Mouse (Mus musculus) heart, embryonic 14.5 days (tissue): ENCODE data around the gene Slc43a2. TPM values are rescaled to one million over a fixed set of nuclear protein-coding genes. Genes with fewer than 3 reads are reported as not detected.
"Not testable (repeated sequence)": the region's sequence is repeated elsewhere in the genome, so short reads cannot be mapped to it uniquely, and the experiment has no call there.

ENCODE experiments used
- ATAC-seq: fragments of 200-750 bp; cut with Nextera tagmentation; 2 replicates; pipeline ENCODE4 v1.8.0; 2017; ENCODE audit warnings: low read depth, moderate TSS enrichment; ENCODE audit not compliant: insufficient number of reproducible peaks, insufficient read depth, low FRiP score
- H3K27ac ChIP-seq, 2 experiments: fragments of 200-500 bp in 1 of 2; fragments of 300-500 bp in 1 of 2; sonication (generic) in 1 of 2; replicated peaks in 1 of 2; 2 replicates each; pipeline ENCODE4 v1.5.1; 2012 to 2014; ENCODE audit warnings: low read depth in 2 of 2, low read length in 2 of 2, control low read depth in 1 of 2, mild to moderate bottlenecking in 1 of 2, mixed read lengths in 1 of 2; ENCODE audit not compliant: control insufficient read depth in 1 of 2, insufficient read depth in 1 of 2
- H3K27me3 ChIP-seq: fragments of 300-500 bp; sonication (generic); 2 replicates; pipeline ENCODE4 v1.6.1; 2014; ENCODE audit warnings: mild to moderate bottlenecking, low read length, control low read depth; ENCODE audit not compliant: control insufficient read depth, insufficient read depth
- H3K36me3 ChIP-seq: fragments of 300-500 bp; sonication (generic); 2 replicates; pipeline ENCODE4 v1.6.1; 2014; ENCODE audit warnings: mild to moderate bottlenecking, control low read depth, low read length, mixed read lengths; ENCODE audit not compliant: control insufficient read depth, insufficient read depth
- H3K4me1 ChIP-seq, 2 experiments: fragments of 200-500 bp in 1 of 2; fragments of 300-500 bp in 1 of 2; sonication (generic) in 1 of 2; 2 replicates each; pipeline ENCODE4 v1.6.1; 2012 to 2014; ENCODE audit warnings: low read length in 2 of 2, control low read depth in 1 of 2, mixed read lengths in 1 of 2; ENCODE audit not compliant: control insufficient read depth in 2 of 2, insufficient read depth in 2 of 2
- H3K4me2 ChIP-seq: fragments of 300-500 bp; sonication (generic); 2 replicates; pipeline ENCODE4 v1.6.1; 2014; ENCODE audit warnings: mild to moderate bottlenecking, low read length
- H3K4me3 ChIP-seq, 2 experiments: fragments of 200-500 bp in 1 of 2; fragments of 300-500 bp in 1 of 2; sonication (generic) in 1 of 2; 2 replicates each; pipeline ENCODE4 v1.5.1; 2012 to 2014; ENCODE audit warnings: low read length in 2 of 2, mild to moderate bottlenecking in 2 of 2, control low read depth in 1 of 2, low read depth in 1 of 2, moderate library complexity in 1 of 2; ENCODE audit not compliant: control insufficient read depth in 1 of 2, insufficient read depth in 1 of 2
- H3K9ac ChIP-seq: fragments of 300-500 bp; sonication (generic); 2 replicates; pipeline ENCODE4 v1.6.1; 2014; ENCODE audit warnings: mild to moderate bottlenecking, low read length
- H3K9me3 ChIP-seq: fragments of 300-500 bp; sonication (generic); 2 replicates; pipeline ENCODE4 v1.6.1; 2016; ENCODE audit warnings: low read length, control low read depth; ENCODE audit not compliant: control insufficient read depth
- WGBS: fragments of 180-500 bp; shearing (Covaris S2); extraction: QIAGEN DNeasy Blood & Tissue Kit; methylation state at CpG from one replicate; pipeline ENCODE4 v1.1.7; 2014; 5-methylcytosine and 5-hydroxymethylcytosine counted together
- polyA plus RNA-seq: library from polyadenylated mRNA; unstranded; fragments of >200 nt; fragmentation: Nextera tagmentation; extraction: Ambion mirVana; gene quantifications from 2 replicates; pipeline ENCODE4 v1.2.1, GENCODE M21; 2014

Gene Slc43a2
- polyA plus RNA-seq, 1 experiment from 2014 or later, result 1.9 TPM

DNA sequence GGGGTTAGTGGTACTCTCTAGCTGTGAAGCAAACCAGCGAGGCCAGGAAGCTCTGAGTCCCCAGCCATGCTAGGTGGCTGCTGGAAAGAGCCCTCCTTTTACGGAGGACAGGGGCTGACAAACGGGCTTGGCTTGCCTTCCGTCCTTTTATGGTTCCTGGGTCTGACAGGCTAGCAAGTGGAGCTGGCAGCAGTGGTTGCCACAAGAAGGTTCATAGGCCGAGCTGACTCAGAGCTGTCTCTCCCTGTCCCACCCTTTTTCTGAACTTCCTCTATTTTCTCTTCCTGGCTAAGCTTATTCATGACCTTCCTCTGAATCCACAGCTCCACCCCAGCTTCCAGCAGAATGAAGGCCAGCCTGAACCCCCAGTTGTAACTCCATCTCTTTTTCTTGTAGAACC lies 61.1 kb downstream of the Slc43a2 start:
- H3K9me3 ChIP-seq, result no peaks in the 10 kb centered on the region
- H3K27me3 ChIP-seq, result no peaks in the 10 kb centered on the region
- WGBS, result 79% methylated on average over 5 of the region's 5 CpGs
- ATAC-seq, result no peak
- H3K36me3 ChIP-seq, result peaks cover 54% of the 10 kb centered on the region
- H3K9ac ChIP-seq, result no peak overlapping the region
- peaks cover 15 to 25% of the 10 kb centered on the region in 2 experiments for H3K4me1 ChIP-seq
- H3K27ac ChIP-seq, result no peak overlapping the region
- H3K4me3 ChIP-seq, result no peak overlapping the region
- no peak overlapping the region for H3K4me2 ChIP-seq

DNA sequence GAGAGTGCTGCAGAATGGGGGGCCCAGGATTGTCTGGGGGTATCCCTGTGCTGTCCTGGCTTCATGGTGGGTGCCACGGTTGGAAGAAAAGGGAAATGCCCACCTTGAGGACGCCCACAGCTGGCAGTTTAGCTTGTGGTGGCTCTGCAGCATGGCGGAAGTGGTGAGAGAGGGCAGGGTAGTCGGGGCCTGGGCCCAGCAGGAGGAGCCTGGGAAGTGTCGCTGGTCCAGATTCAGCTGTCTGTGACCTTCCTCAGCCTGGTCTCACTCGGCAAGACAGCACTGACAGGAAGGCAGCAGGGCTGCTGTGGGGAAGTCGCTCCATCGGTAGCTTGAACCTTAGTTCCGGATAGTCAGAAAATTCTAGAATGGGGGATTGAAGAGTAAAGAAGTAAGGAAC lies 62.9 kb downstream of the Slc43a2 start:
- 85% methylated on average over 9 of the region's 9 CpGs for WGBS
- Histone ChIP-seq H3K36me3 (peaks cover 72% of the 10 kb centered on the region), H3K4me2 (no peak overlapping the region), H3K9me3 (no peaks in the 10 kb centered on the region), H3K9ac (no peak overlapping the region), H3K27me3 (no peaks in the 10 kb centered on the region), H3K4me1 (peaks cover 7 to 17% of the 10 kb centered on the region in 2 experiments; a peak in 3 of 4 replicates), H3K27ac (no peak overlapping the region), H3K4me3 (no peak overlapping the region)
- ATAC-seq, result no peak

- Histone ChIP-seq H3K27ac (0 out of 4 replicates have a peak overlapping the region, but pooled peaks of 1 of the 2 experiments have one; percentile 8), H3K9ac (no peak overlapping the region), H3K4me2 (no peak overlapping the region), H3K27me3 (no peaks in the 10 kb centered on the region), H3K4me1 (peaks cover 4 to 16% of the 10 kb centered on the region in 2 experiments; a peak in 3 of 4 replicates), H3K9me3 (no peaks in the 10 kb centered on the region), H3K4me3 (no peak overlapping the region), H3K36me3 (peaks cover 78% of the 10 kb centered on the region)
- 58% methylated on average over 2 of the region's 2 CpGs for WGBS
- ATAC-seq, result no peak
These were observed 63.9 kb downstream of the Slc43a2 start for GRCm38 (mm10) chr11:75595404-75595803.

DNA sequence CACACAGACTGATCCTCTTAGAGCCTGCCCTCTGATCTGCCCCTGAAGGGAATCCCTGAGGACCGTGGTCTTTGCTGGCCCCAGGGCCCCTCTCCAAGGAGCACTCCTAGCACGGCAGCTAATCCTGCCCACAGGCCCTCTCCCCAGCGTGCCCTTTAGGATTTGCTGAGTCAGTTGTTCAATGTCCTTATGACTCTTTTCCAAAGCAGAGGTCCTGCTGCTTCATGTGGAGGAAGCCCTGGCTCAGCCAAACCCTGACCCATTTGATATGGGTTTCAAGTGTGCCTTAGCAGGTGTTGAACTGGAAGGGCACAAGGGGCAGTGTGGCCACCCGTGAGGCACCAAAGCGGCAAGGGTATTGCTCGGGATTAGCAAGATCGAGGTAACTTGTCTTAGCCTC lies 64.3 kb downstream of the Slc43a2 start:
- Histone ChIP-seq H3K27me3 (no peaks in the 10 kb centered on the region), H3K4me2 (no peak overlapping the region), H3K4me1 (peaks cover 4 to 16% of the 10 kb centered on the region in 2 experiments; a peak in 3 of 4 replicates), H3K9me3 (no peaks in the 10 kb centered on the region), H3K36me3 (peaks cover 83% of the 10 kb centered on the region), H3K9ac (no peak overlapping the region), H3K4me3 (no peak overlapping the region), H3K27ac (0 out of 4 replicates have a peak overlapping the region, but pooled peaks of 1 of the 2 experiments have one; percentile 34)
- no peak for ATAC-seq
- WGBS, result 82% methylated on average over 7 of the region's 7 CpGs

- Histone ChIP-seq H3K9me3 (no peaks in the 10 kb centered on the region), H3K27ac (0 out of 4 replicates have a peak overlapping the region, but pooled peaks of 1 of the 2 experiments have one; percentile 19), H3K4me2 (no peak overlapping the region), H3K9ac (0 out of 2 replicates have a peak overlapping the region, but pooled peaks have one; percentile 5), H3K27me3 (no peaks in the 10 kb centered on the region), H3K4me1 (peaks cover 4 to 16% of the 10 kb centered on the region in 2 experiments; a peak in 3 of 4 replicates), H3K36me3 (peaks cover 85% of the 10 kb centered on the region), H3K4me3 (no peak overlapping the region)
- 46% methylated on average over 3 of the region's 3 CpGs for WGBS
- no peak for ATAC-seq
These were observed 65.3 kb downstream of the Slc43a2 start for GRCm38 (mm10) chr11:75596726-75597255.

DNA sequence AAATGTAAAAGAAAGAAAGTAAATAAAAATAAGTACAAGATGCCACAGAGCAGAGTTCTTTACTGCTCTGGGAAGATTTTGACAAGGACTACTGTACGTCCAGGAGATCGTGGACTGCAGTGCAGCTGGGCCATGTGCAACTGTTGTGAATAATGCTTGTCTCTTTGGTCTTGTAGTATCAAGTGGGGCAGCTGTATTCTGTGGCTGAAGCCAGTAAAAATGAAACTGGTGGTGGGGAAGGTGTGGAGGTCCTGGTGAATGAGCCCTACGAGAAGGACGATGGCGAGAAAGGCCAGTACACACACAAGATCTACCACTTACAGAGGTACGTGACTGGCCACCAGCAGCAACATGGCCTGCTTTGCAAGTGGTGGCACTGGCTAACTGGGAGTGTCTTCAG lies 66.5 kb downstream of the Slc43a2 start:
- no peaks in the 10 kb centered on the region for H3K27me3 ChIP-seq
- peaks cover 4 to 16% of the 10 kb centered on the region in 2 experiments; a peak in 3 of 4 replicates for H3K4me1 ChIP-seq
- H3K36me3 ChIP-seq, result peaks cover 86% of the 10 kb centered on the region
- H3K27ac ChIP-seq, result no peak overlapping the region
- H3K4me2 ChIP-seq, result no peak overlapping the region
- no peak overlapping the region for H3K9ac ChIP-seq
- 93% methylated on average over 6 of the region's 6 CpGs for WGBS
- ATAC-seq, result no peak
- no peak overlapping the region for H3K4me3 ChIP-seq
- H3K9me3 ChIP-seq, result no peaks in the 10 kb centered on the region

- WGBS, result 96% methylated on average over 14 of the region's 17 CpGs
- H3K27ac ChIP-seq, H3K4me2 ChIP-seq, H3K27me3 ChIP-seq, H3K9ac ChIP-seq, H3K4me3 ChIP-seq, ATAC-seq, H3K9me3 ChIP-seq: not testable (repeated sequence)
- Histone ChIP-seq H3K4me1 (peaks cover 4 to 16% of the 10 kb centered on the region in 2 experiments; a peak in 3 of 4 replicates), H3K36me3 (peaks cover 87% of the 10 kb centered on the region)
These were observed 68.3 kb downstream of the Slc43a2 start for GRCm38 (mm10) chr11:75599802-75600201.

GRCm38 (mm10) chr11:75604826-75605225 lies 73.3 kb downstream of the Slc43a2 start:
- H3K9ac ChIP-seq, result no peak overlapping the region
- H3K27ac ChIP-seq, result no peak overlapping the region
- no peaks in the 10 kb centered on the region for H3K27me3 ChIP-seq
- no peak overlapping the region for H3K4me3 ChIP-seq
- H3K4me2 ChIP-seq, result no peak overlapping the region
- H3K36me3 ChIP-seq, result peaks cover 91% of the 10 kb centered on the region
- 79% methylated on average over 5 of the region's 5 CpGs for WGBS
- no peak for ATAC-seq
- no peaks in the 10 kb centered on the region for H3K9me3 ChIP-seq
- no peaks in the 10 kb centered on the region for H3K4me1 ChIP-seq
